Mouse (Mus musculus) stomach, postnatal 0 days (tissue): Measurements from ENCODE around the gene Slc41a2.

Source experiments
- CTCF ChIP-seq: IDR thresholded peaks from 2 replicates; pipeline ENCODE4 v1.5.1; 2016; ENCODE audit warnings: antibody characterized with exemption, low read depth, mild to moderate bottlenecking, moderate library complexity
- EP300 ChIP-seq: optimal IDR thresholded peaks from 2 replicates; pipeline ENCODE3; 2016; ENCODE audit warnings: antibody characterized with exemption

DNA sequence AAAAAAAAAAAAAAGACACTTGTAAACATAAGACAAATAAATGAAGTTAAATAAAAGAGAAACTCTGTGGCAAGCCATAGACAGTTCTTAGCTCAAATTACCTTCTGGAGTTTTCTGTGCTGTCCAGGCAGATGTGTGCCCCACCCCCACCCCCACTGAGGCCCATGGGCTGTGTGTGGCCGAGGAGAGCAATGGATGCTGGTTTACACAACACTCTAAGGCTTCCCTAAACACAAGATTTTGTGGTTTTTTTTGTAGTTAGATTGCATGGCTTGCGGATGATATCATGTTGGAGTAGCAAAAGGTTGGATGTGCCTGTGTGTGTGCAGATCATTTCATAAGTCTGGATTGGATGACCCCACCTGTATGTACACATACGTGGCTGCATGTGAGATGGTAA is 116.8 kb downstream of the Slc41a2 start:
- TF ChIP-seq CTCF, result no peak
- TF ChIP-seq EP300, result no peak
